Mouse (Mus musculus) heart, postnatal 0 days (tissue): ENCODE data around the gene Grpel1.

ENCODE experiments used
- CTCF ChIP-seq: IDR thresholded peaks from 2 replicates; pipeline ENCODE4 v1.5.1; 2016; ENCODE audit warnings: antibody characterized with exemption, control low read depth, low read depth
- EP300 ChIP-seq: IDR thresholded peaks from 2 replicates; pipeline ENCODE4 v1.6.1; 2016; ENCODE audit warnings: antibody characterized with exemption, low read depth

GRCm38 (mm10) chr5:36451872-36452389, 12.9 kb upstream of the Grpel1 start:
- no peak for TF ChIP-seq CTCF
- no peak for TF ChIP-seq EP300
